In genomic region chr6:66480207-66480606, GRCm38 (mm10) we compare ENCODE assay signal across 10 mouse cellular contexts. TPM values are rescaled to one million over a fixed set of nuclear protein-coding genes. Genes with fewer than 3 reads are reported as not detected.
DNase-seq lines count a peak whose midpoint lies in the region; ATAC-seq and TF ChIP-seq lines count a peak whose summit lies in the region.
"Had no signal": no experiment of that assay in that cellular context is flagged by ENCODE, and none has a peak within 500 bp of the region (broad histone marks: within the 10 kb centered on the region; RNA-seq: fewer than 3 reads in every experiment).

No protein-coding gene starts in this region.

- no peak overlapping the region for H3K4me2 ChIP-seq in lung, postnatal 0 days (replicated peaks; ENCODE audit: low read depth, low read length)
- no peak overlapping the region for H3K4me2 ChIP-seq in stomach, postnatal 0 days (replicated peaks; ENCODE audit: low read depth)
- H3K4me2 ChIP-seq: heart, embryonic 15.5 days had no signal

- ATAC-seq in lung, postnatal 0 days: no peak
- ATAC-seq in stomach, postnatal 0 days (ENCODE audit: low FRiP score, low TSS enrichment): no peak

- H3K9ac ChIP-seq in lung, postnatal 0 days (replicated peaks; ENCODE audit: low read depth): no peak overlapping the region
- H3K9ac ChIP-seq in stomach, postnatal 0 days (ENCODE audit: low read length): no peak overlapping the region
- H3K9ac ChIP-seq: heart, embryonic 15.5 days had no signal

- 58% methylated on average over 2 of the region's 2 CpGs for WGBS in lung, postnatal 0 days
- 62% methylated on average over 2 of the region's 2 CpGs for WGBS in stomach, postnatal 0 days

- H3K36me3 ChIP-seq in lung, postnatal 0 days (ENCODE audit: insufficient read depth, low read length): no peaks in the 10 kb centered on the region
- no peaks in the 10 kb centered on the region for H3K36me3 ChIP-seq in stomach, postnatal 0 days (ENCODE audit: control insufficient read depth, insufficient read depth, low read length)
- H3K36me3 ChIP-seq: heart, embryonic 15.5 days had no signal

- TF ChIP-seq EP300 in lung, postnatal 0 days (IDR thresholded peaks at IDR 0.05): no peak
- TF ChIP-seq EP300 in stomach, postnatal 0 days (optimal IDR thresholded peaks at IDR 0.05): no peak

- H3K27me3 ChIP-seq in lung, postnatal 0 days (replicated peaks; ENCODE audit: insufficient read depth, low read length): no peaks in the 10 kb centered on the region
- no peaks in the 10 kb centered on the region for H3K27me3 ChIP-seq in stomach, postnatal 0 days (ENCODE audit: control insufficient read depth, insufficient read depth, low read length)
- H3K27me3 ChIP-seq: heart, embryonic 15.5 days had no signal

- peak; percentile 9 for DNase-seq in adrenal gland, postnatal 14 days
- no peak for DNase-seq in adrenal gland, adult 8-10 months
- peak; percentile 28 for DNase-seq in lung, postnatal 0 days (ENCODE audit: low spot score)
- DNase-seq in lung, postnatal 25 days (ENCODE audit: low spot score): no peak
- DNase-seq in embryo, embryonic 9.5 days (ENCODE audit: extremely low spot score): peak; percentile 38
- DNase-seq in stomach, postnatal 0 days (ENCODE audit: low spot score): no peak
- no peak for DNase-seq in adrenal gland, postnatal 36 days
- DNase-seq in urinary bladder, postnatal 25 days (ENCODE audit: low spot score): no peak

- H3K4me1 ChIP-seq in lung, postnatal 0 days (ENCODE audit: insufficient read depth, low read depth, low read length): no peaks in the 10 kb centered on the region
- no peaks in the 10 kb centered on the region for H3K4me1 ChIP-seq in stomach, postnatal 0 days (replicated peaks; ENCODE audit: control insufficient read depth, insufficient read depth)
- H3K4me1 ChIP-seq: heart, embryonic 15.5 days had no signal

- TF ChIP-seq CTCF in lung, postnatal 0 days (IDR thresholded peaks at IDR 0.05): peak; percentile 54
- peak; percentile 64 for TF ChIP-seq CTCF in stomach, postnatal 0 days (IDR thresholded peaks at IDR 0.05; ENCODE audit: low read depth)

- H3K27ac ChIP-seq in lung, postnatal 0 days (ENCODE audit: low read length): no peak overlapping the region
- H3K27ac ChIP-seq in stomach, postnatal 0 days (replicated peaks): no peak overlapping the region
- H3K27ac ChIP-seq: heart, embryonic 15.5 days; macrophage had no signal

- H3K9me3 ChIP-seq in lung, postnatal 0 days (ENCODE audit: low read length): no peaks in the 10 kb centered on the region
- no peaks in the 10 kb centered on the region for H3K9me3 ChIP-seq in stomach, postnatal 0 days (ENCODE audit: control insufficient read depth, low read length)
- H3K9me3 ChIP-seq: heart, embryonic 15.5 days had no signal

- H3K4me3 ChIP-seq in lung, postnatal 0 days (ENCODE audit: low read depth, low read length): no peak overlapping the region
- no peak overlapping the region for H3K4me3 ChIP-seq in stomach, postnatal 0 days (ENCODE audit: low read depth, low read length)
- H3K4me3 ChIP-seq: heart, embryonic 15.5 days had no signal

RNA-seq across cellular contexts. Expression of gene Mad2l1, which starts 55.0 kb away (rescaled TPM):
- total RNA-seq in adrenal gland, postnatal 14 days (2021): 17.2 and 17.3 TPM in 2 replicates
- 1 to 10 TPM; 4.9 to 6.1 (median 5.2) TPM for total RNA-seq in adrenal gland, adult 8-10 months (2022)
- polyA plus RNA-seq in lung, postnatal 0 days (2015; fragmentation: Nextera tagmentation; extraction: Ambion mirVana): 12.6 and 15.0 TPM in 2 replicates
- 33.8 and 38.6 TPM in 2 replicates for polyA plus RNA-seq in stomach, postnatal 0 days (2015; fragmentation: Nextera tagmentation; extraction: Ambion mirVana)
- total RNA-seq in adrenal gland, postnatal 36 days (2021): 1 to 10 TPM; 7.6 to 7.7 TPM

Comparison
In these comparisons a context has a peak if more than half of its experiments do, and no peak if none do; other contexts are left out.
1. DNase-seq: peak in adrenal gland, postnatal 14 days (single experiment), lung, postnatal 0 days (single experiment) and embryo, embryonic 9.5 days (single experiment); none in adrenal gland, adult 8-10 months (single experiment), lung, postnatal 25 days (single experiment), stomach, postnatal 0 days (single experiment), adrenal gland, postnatal 36 days (0 of 2) and urinary bladder, postnatal 25 days (single experiment).